25 mouse cellular contexts compared by ENCODE assay signal in the genomic region with DNA sequence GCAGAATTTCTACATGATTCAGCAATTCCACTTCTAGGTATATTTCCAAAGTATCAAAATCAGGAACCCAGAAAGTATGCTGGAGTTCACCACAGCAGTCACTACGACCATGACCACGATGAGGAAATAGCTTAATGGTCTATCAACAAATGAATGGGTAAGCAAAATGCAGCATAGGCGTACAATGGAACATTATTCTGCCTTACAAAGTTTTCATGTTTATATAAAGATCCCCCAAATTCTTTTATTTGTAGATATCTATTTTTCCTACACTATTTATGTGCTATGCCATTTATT.
"Had no signal": no experiment of that assay in that cellular context is flagged by ENCODE, and none has a peak within 500 bp of the region (broad histone marks: within the 10 kb centered on the region; RNA-seq: fewer than 3 reads in every experiment).

No protein-coding gene starts in this region.

- H3K9ac ChIP-seq: embryonic facial prominence, embryonic 12.5 days; embryonic facial prominence, embryonic 13.5 days; embryonic facial prominence, embryonic 15.5 days; forebrain, embryonic 12.5 days; forebrain, embryonic 13.5 days; forebrain, embryonic 15.5 days; forebrain, postnatal 0 days had no signal

- H3K4me3 ChIP-seq: embryonic facial prominence, embryonic 10.5 days; embryonic facial prominence, embryonic 12.5 days; embryonic facial prominence, embryonic 13.5 days; embryonic facial prominence, embryonic 15.5 days; erythroblast, embryonic 14.5 days; forebrain, embryonic 10.5 days; forebrain, embryonic 12.5 days; forebrain, embryonic 13.5 days; forebrain, embryonic 15.5 days; gastrocnemius, adult 2 months; heart, adult 2 months had no signal

- H3K4me1 ChIP-seq: embryonic facial prominence, embryonic 10.5 days; embryonic facial prominence, embryonic 12.5 days; embryonic facial prominence, embryonic 13.5 days; embryonic facial prominence, embryonic 15.5 days; forebrain, embryonic 10.5 days; forebrain, embryonic 12.5 days; forebrain, embryonic 13.5 days; forebrain, embryonic 15.5 days had no signal

- H3K36me3 ChIP-seq: embryonic facial prominence, embryonic 10.5 days; embryonic facial prominence, embryonic 12.5 days; embryonic facial prominence, embryonic 13.5 days; embryonic facial prominence, embryonic 15.5 days; forebrain, embryonic 10.5 days; forebrain, embryonic 12.5 days; forebrain, embryonic 15.5 days had no signal

- DNase-seq: cerebellum, adult 18-20 months; cerebellum, adult 2 months; cerebellum, adult 9-10 months; cerebellum, adult 9-11 months; cerebellum, postnatal 10 days; cerebellum, postnatal 14 days; cerebellum, postnatal 25 days; cerebellum, postnatal 36 days; embryo, embryonic 11 days; gastrocnemius, adult 2 months; gastrocnemius, postnatal 10 days; gastrocnemius, postnatal 14 days; gastrocnemius, postnatal 25 days; gastrocnemius, postnatal 36 days; heart, adult 2 months had no signal

- H3K27me3 ChIP-seq: embryonic facial prominence, embryonic 12.5 days; embryonic facial prominence, embryonic 13.5 days; embryonic facial prominence, embryonic 15.5 days; forebrain, embryonic 12.5 days; forebrain, embryonic 13.5 days; forebrain, embryonic 15.5 days had no signal

- ATAC-seq: forebrain, embryonic 13.5 days had no signal

- H3K27ac ChIP-seq: embryonic facial prominence, embryonic 10.5 days; embryonic facial prominence, embryonic 12.5 days; embryonic facial prominence, embryonic 13.5 days; embryonic facial prominence, embryonic 15.5 days; forebrain, embryonic 10.5 days; forebrain, embryonic 12.5 days; forebrain, embryonic 13.5 days; gastrocnemius, adult 2 months; heart, adult 2 months had no signal

- H3K4me2 ChIP-seq: embryonic facial prominence, embryonic 12.5 days; embryonic facial prominence, embryonic 13.5 days; embryonic facial prominence, embryonic 15.5 days; forebrain, embryonic 12.5 days; forebrain, embryonic 13.5 days; forebrain, embryonic 15.5 days had no signal

- H3K9me3 ChIP-seq: embryonic facial prominence, embryonic 10.5 days; embryonic facial prominence, embryonic 12.5 days; embryonic facial prominence, embryonic 13.5 days; embryonic facial prominence, embryonic 15.5 days; forebrain, embryonic 10.5 days; forebrain, embryonic 12.5 days; forebrain, embryonic 13.5 days; forebrain, embryonic 15.5 days had no signal
